Mouse (Mus musculus): ENCODE results near the gene Il17rb. TPM values are rescaled to one million over a fixed set of nuclear protein-coding genes. Genes with fewer than 3 reads are reported as not detected.

The Il17rb gene
- 1.9 TPM for polyA plus RNA-seq (2014; fragmentation: Illumina TruSeq; extraction: RNeasy Lipid Tissue Mini Kit (QIAGEN cat#74804); ENCODE audit: low read depth, low replicate concordance)

DNA sequence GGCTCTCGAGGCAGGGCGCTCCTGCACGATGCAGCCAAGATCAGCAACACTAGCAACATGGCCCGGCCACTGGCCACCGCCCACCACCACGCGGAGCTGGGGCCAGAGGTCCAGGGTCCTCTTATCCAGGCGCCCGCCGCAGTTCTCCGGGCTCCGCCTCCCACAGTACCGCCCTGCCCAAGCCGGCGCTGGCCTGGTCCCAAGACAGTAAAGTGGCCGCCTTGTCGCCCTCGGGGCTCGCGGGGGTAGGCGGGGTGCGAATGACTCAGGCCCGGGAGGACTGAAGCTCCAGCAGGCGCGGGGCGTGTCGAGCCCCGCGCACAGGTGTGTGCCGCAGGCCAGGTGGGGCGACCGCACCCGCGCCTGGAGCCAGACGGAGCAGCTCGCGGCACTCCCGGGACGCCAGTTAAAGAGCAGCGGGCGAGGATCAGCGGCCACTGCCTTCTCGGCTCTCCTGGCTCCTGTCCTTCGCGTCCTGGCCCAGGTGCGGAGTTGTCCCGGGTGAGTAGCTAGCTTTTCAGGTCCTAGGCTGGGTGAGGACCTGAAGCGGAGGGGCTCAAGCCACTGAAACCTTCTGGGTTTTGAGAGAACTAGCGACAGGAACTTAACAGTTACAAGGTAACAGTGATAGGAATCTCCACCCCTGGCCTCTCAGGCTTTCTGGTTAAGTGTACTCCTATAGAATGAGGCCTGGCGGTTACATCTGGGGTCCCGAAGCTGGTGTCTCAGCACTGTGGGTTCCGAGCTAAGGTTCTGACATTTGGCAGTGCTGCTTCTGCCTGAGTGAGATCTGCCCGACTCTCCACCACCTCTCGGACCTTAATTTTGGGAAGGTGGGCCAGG is at the start of gene Il17rb, which contains the start of gene Chdh:
Gene Il17rb, minus strand, starts transcription at position 164 of the 843 bp plus-strand sequence.
Gene Chdh, plus strand, starts transcription at position 291 of the 843 bp plus-strand sequence.

GRCm38 (mm10) chr14:29978254-29979204 is 30.2 kb downstream of the Il17rb start, which contains the start of gene Actr8:
Gene Actr8, plus strand, starts transcription at chr14:29978337.

DNA sequence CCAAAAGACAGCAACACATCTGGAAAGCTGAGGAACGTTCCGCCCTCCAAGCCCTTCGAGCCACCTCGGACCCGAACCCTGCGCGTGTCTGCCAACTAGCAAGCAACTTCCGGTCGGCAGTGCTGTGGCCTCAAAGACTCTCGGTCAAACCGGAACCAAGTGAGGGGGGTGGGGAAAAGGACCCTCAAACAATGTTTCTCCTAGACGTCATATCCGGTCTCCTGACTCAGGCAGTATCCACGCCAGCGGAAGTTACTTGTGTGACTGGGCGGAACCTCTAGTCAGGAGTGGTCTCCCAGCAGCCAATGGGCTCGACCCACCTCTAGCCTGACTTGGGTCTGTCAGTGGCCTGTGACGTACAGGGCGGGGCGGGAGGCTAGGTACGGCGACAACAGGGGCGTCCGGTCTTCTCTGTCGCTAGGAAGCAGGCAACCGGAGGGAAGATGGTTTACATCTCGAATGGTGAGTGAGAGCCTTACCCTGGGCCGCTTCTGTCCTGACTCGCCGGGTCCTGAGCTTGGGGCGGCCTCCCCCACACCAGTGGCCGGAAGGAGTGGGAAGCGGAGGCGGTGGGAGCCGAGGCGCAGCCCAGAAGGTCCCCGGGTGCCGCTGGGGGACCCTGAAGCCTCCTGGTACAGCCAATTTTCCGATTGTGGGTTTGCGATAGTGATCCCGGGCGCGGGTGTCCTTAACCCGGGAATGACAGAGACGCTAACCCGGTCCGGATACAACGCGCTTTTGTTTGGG is 40.4 kb downstream of the Il17rb start, which contains the start of gene Selenok:
Gene Selenok, plus strand, starts transcription at position 234 of the 747 bp plus-strand sequence.

Other genes with a start within 250 kb of the Il17rb start
- 143 TPM for gene Selenok, start 40.6 kb downstream of the Il17rb start, polyA plus RNA-seq (2014; fragmentation: Illumina TruSeq; extraction: RNeasy Lipid Tissue Mini Kit (QIAGEN cat#74804); ENCODE audit: low read depth, low replicate concordance)
- gene Actr8, start 30.6 kb downstream of the Il17rb start, polyA plus RNA-seq (2014; fragmentation: Illumina TruSeq; extraction: RNeasy Lipid Tissue Mini Kit (QIAGEN cat#74804); ENCODE audit: low read depth, low replicate concordance) = 28.5 TPM
- 9.0 TPM for gene Chdh, start 127 bp upstream of the Il17rb start, polyA plus RNA-seq (2014; fragmentation: Illumina TruSeq; extraction: RNeasy Lipid Tissue Mini Kit (QIAGEN cat#74804); ENCODE audit: low read depth, low replicate concordance)